Mouse (Mus musculus): Measurements from ENCODE around the gene Pank2.
A peak's percentile ranks its signal among the peaks of the same experiment; 100 is the strongest.

DNA sequence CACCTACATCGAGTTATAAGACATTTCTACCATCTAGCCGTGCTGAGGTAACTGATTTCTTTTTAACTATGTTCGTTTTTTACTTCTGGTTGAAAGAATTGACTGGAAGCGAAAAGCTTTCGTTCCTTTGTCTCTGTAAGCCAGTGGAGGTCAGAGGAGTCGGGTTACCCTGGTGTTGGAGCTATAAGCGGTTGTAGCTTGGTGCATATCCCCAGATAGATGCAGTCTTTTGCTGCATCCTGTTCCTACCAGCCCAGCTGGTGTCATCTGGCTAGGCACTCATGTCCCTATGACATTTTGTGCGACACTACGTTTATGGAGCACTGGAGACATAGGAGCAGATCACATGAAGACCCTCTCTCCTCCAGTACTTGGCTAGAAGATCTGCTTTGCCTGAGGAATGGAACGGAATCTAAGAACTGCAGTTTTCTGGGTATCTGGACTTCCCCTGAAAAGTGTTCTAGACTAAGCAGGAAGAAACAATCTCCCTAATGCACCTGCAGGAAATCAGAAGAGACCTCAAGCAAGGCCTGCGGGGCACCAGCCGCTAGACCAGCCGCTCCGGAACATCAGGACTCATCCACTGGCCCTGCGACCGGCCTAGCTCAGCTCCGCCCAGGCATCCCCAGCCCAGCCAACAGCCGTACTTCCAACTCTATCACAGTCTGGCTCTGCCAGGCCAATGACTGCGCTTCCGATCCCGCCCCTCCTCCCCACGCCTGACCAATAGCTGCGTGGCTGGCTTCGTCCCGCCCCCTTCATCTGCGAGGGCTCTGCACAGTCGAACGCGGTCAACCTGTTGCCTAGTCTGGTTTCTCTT lies 28.8 kb upstream of the Pank2 start, which contains the start of gene Mavs:
- TF ChIP-seq POLR2A (IDR thresholded peaks at IDR 0.05; ENCODE audit: borderline replicate concordance, insufficient read depth, low read length) (peak; percentile 73; the same call in 1 of the 2 replicates), CTCF (IDR thresholded peaks at IDR 0.05; ENCODE audit: borderline replicate concordance, insufficient read depth, low read depth, low read length) (no peak)
